Mouse (Mus musculus) B cell, adult 62 days (primary cell): ENCODE results near the gene Adamtsl3. TPM values are rescaled to one million over a fixed set of nuclear protein-coding genes. Genes with fewer than 3 reads are reported as not detected.

Experiments
- total RNA-seq: library from RNA; stranded (reverse); gene quantifications from 4 replicates; pipeline ENCODE4 v1.2.4, GENCODE M21; 2023

The Adamtsl3 gene
- total RNA-seq = not detected in 4 replicates

DNA sequence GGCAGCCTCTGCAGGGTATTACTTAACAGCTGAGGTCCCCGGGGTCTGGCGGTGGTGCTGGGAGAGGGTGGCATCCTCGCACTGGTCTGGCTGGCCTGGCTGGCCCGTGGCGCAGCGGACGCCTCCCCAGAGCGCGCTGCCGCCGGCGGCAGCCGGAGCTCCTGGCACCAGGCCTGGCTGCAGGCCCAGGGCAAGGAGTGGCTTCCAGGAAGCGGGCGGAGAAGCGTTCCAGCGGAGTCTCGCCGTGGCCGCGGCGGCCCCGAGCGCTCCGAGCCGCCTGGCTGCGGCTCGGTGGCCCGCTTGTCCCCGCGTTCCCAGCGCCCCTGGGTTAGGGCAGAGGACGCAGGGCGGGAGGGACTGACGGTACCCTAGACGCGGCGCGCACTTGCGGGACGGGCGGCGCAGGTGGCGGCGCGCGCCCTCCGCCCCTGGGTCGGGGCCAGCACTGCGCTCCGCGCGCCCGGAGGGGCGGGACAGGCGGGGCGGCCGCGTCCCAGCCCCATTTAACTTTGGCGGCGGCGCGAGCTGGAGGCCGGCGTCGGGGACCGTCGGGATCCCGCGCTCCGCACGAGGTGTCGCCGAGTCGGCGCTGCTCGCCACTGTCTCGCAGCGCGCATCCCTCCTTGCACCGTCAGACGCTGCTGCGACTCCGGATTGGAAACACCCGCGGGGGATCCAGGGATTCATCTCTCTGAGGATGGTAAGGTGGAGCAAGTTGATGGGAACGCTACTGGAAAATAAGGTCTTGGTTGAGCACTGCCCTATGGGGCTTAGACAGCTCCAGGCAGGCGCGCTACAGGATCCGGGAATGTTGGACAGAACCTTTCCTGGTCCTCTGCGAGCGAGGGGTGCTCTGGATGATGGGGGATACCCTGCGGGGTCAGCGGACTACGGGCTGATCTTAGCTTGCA lies at the start of gene Adamtsl3:
TSS of gene Adamtsl3 (plus strand) at position 484 of the 911 bp plus-strand sequence.

DNA sequence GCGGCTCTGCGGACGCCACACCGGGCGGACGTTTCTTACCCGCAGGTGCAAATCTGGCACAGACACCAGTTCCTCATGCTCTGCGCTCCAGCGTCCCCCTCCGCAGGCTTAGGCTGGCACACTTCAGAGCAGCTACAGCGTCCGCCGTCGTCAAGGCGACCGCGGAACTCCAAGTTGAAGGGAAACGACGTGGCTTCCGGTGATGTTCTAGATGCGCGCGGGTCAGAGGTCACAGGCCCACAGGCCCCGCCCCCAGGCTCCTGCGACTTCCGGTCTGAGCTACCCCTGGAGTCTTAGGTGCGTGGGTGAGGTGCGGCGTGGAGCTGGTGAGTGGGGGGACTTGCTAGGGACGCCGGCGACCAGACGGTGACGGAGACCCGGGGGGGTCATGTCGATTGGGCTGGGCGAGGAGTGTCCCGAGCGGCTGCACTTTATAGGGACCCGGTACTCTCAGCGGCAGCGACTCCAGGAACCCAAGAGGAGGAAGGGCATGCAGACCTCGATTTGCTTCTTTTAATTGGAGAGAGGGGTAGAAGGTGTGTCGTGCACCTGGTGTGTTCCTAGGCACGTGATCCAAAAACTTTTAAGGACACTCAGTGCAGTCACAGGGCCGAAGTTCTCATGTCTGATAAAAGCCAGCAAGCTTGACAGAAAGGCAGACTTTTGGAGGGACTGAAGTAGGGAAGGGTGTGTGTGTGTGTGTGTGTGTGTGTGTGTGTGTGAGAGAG lies 313.0 kb downstream of the Adamtsl3 start, which contains the start of the genes Saxo2 and Efl1:
TSS of gene Saxo2 (minus strand) at position 176 of the 728 bp plus-strand sequence.
TSS of gene Efl1 (plus strand) at position 262 of the 728 bp plus-strand sequence.

Other genes with a start within 250 kb of the Adamtsl3 start
- not detected in 4 replicates for gene Sh3gl3, start 161.9 kb upstream of the Adamtsl3 start, total RNA-seq